In genomic region chr7:78379784-78380183, GRCm38 (mm10) we compare ENCODE assay signal across 9 mouse cellular contexts.
"Had no signal": no experiment of that assay in that cellular context is flagged by ENCODE, and none has a peak within 500 bp of the region (broad histone marks: within the 10 kb centered on the region; RNA-seq: fewer than 3 reads in every experiment).

No protein-coding gene starts in this region.

- DNase-seq: kidney, adult 9 months; kidney, postnatal 4 days; lung, adult 2 months; retina, postnatal 1 day; right cerebral cortex, postnatal 14 days; thymus, adult 2 months; thymus, postnatal 4 days had no signal

- ATAC-seq: lung, postnatal 0 days; midbrain, embryonic 15.5 days had no signal
